Mouse (Mus musculus): ENCODE results near the gene Zfp334. TPM values are rescaled to one million over a fixed set of nuclear protein-coding genes. Genes with fewer than 3 reads are reported as not detected.
A peak's percentile ranks its signal among the peaks of the same experiment; 100 is the strongest.

Gene Zfp334
- polyA plus RNA-seq, 1 experiment from 2014 or later, result 6.8 TPM

DNA sequence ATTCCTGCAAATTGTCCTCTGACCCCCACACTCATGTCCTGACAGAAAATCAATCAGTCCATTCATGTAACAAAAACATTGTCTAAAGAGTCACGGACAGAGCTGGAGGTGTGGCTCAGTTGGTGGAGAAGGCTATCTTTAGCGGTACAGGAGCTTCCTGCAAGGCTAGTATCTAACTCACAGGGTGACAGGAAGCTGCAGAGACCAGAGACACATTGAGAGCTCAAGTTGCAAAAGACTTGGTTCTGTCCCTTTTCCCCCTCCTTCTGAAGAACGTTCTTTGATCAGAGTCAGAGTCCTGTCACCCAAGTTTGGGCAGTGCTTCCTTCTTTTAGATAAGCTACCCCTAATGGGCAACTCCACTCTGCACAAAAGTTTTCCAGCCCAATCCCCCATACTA is 58.4 kb downstream of the Zfp334 start:
- H3K27ac ChIP-seq (ENCODE audit: low read depth, low read length), result no peak overlapping the region
- H3K9ac ChIP-seq (ENCODE audit: low read depth, low read length), result no peak overlapping the region
- H3K4me2 ChIP-seq (ENCODE audit: low read length), result no peak overlapping the region
- H3K4me1 ChIP-seq (ENCODE audit: control insufficient read depth, insufficient read depth, low read depth, low read length), result peaks cover 18% of the 10 kb centered on the region
- no peaks in the 10 kb centered on the region for H3K36me3 ChIP-seq (ENCODE audit: control insufficient read depth, insufficient read depth, low read length)
- 40% methylated on average over 3 of the region's 3 CpGs for WGBS
- no peak overlapping the region for H3K4me3 ChIP-seq (ENCODE audit: low read length)
- no peak for ATAC-seq
- H3K9me3 ChIP-seq (ENCODE audit: control insufficient read depth, low read length), result no peaks in the 10 kb centered on the region
- 0 out of 2 replicates have a peak, but pooled peaks cover 2% of the 10 kb centered on the region for H3K27me3 ChIP-seq (replicated peaks; ENCODE audit: control insufficient read depth, insufficient read depth, low read length)

DNA sequence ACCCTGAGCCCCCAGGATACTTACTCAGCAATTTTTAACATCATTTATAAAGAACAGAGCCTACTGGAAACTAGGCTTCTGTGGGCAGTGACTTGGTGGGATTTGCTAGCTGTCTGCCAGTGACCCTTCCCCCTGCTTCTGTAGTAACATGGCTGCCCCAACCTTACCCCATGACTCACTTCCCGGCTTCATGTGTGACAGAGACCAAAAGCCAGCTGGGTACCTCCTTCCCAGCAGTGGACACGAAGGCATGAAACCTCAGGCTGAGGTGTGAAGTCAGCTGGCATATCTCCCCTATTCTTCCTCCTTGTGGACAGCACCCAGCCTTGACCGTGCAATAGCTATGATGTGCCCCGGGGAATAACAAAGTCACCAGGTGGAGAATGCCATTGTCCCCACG is 59.3 kb downstream of the Zfp334 start:
- WGBS, result 80% methylated on average over 5 of the region's 5 CpGs
- Histone ChIP-seq H3K4me3 (ENCODE audit: low read length) (no peak overlapping the region), H3K9ac (ENCODE audit: low read depth, low read length) (no peak overlapping the region), H3K27ac (ENCODE audit: low read depth, low read length) (no peak overlapping the region), H3K9me3 (ENCODE audit: control insufficient read depth, low read length) (no peaks in the 10 kb centered on the region), H3K4me1 (ENCODE audit: control insufficient read depth, insufficient read depth, low read depth, low read length) (peaks cover 27% of the 10 kb centered on the region), H3K27me3 (replicated peaks; ENCODE audit: control insufficient read depth, insufficient read depth, low read length) (0 out of 2 replicates have a peak, but pooled peaks cover 2% of the 10 kb centered on the region), H3K36me3 (ENCODE audit: control insufficient read depth, insufficient read depth, low read length) (no peaks in the 10 kb centered on the region), H3K4me2 (ENCODE audit: low read length) (no peak overlapping the region)
- no peak for ATAC-seq

DNA sequence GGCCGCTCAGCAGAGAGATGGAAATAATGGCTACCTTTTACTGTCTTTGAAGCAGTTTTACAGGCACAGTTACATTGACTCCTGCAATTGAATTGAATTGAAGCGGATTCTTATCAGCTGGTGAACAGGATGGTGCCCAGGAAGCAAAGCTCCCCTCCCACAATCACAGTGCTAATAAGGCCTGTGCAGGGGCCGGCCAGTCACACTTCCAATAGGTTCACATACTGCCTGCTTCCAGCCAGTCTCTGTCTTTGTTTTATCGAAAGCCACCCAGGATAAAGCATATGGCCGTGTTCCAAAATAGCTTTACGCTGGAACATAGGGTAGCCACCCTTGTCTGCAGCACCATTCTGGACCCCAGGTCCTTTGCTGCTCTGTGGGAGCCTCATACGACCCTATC is 60.7 kb downstream of the Zfp334 start:
- peak overlapping the region; percentile 61; the same call in 1 of the 2 replicates for H3K4me3 ChIP-seq (ENCODE audit: low read length)
- H3K9ac ChIP-seq (ENCODE audit: low read depth, low read length), result peak overlapping the region; percentile 77; the same call in 1 of the 2 replicates
- peak overlapping the region; percentile 95 for H3K4me2 ChIP-seq (ENCODE audit: low read length)
- H3K4me1 ChIP-seq (ENCODE audit: control insufficient read depth, insufficient read depth, low read depth, low read length), result peaks cover 33% of the 10 kb centered on the region
- no peak for ATAC-seq
- H3K27me3 ChIP-seq (replicated peaks; ENCODE audit: control insufficient read depth, insufficient read depth, low read length), result 0 out of 2 replicates have a peak, but pooled peaks cover 2% of the 10 kb centered on the region
- 29% methylated on average over 7 of the region's 7 CpGs for WGBS
- H3K9me3 ChIP-seq (ENCODE audit: control insufficient read depth, low read length), result no peaks in the 10 kb centered on the region
- H3K36me3 ChIP-seq (ENCODE audit: control insufficient read depth, insufficient read depth, low read length), result no peaks in the 10 kb centered on the region
- H3K27ac ChIP-seq (ENCODE audit: low read depth, low read length), result peak overlapping the region; percentile 91

DNA sequence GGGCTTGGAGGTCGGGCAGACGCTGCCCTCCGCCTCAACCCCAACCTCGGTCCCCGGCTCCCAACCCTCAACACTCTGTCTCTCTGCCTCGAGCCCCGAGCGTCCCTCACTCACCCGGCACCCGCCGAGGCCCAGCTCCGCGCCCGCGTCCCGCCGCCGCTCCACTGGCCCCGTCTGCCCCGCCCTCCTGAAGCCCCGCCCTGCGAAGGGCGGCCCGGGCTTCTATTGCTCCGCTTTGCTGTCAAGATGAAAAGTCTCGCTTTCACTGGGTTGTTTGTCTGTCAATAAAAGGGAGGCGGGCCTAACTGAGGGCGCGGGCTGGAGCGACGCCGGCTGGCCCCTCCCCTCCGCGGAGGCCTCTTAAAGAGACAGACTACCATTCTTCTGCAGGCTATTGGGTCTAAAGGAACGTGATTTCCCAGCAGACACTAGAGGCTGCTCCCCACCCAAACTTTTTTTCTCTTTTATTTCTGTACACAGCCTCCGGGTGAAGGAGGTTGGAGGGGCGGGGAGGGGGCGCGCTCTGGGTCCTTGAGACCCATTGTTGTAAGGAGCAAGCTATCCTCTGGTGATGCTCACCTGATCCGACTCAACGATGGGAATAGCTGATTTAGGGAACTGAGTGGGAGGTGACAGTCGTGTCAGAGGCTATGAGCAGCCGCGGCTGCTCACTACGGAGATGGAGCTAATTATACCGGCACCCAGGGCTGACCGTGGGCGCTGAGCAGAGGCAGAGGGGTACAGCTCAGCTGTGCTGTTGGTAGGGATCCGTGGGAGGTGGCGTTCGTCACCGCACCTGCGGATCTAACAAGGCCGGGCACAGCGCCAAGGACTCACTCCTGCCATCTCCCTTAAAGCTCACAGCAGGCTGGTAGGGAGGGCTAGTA is 61.5 kb downstream of the Zfp334 start, which contains the start of gene Elmo2:
Elmo2 (minus strand) TSS at position 176 of the 887 bp plus-strand sequence.
- 0% methylated on average over 53 of the region's 55 CpGs for WGBS
- peak within 1 kb of the TSS; percentile 90 for H3K4me3 ChIP-seq (ENCODE audit: low read length)
- peak; percentile 97 for ATAC-seq

DNA sequence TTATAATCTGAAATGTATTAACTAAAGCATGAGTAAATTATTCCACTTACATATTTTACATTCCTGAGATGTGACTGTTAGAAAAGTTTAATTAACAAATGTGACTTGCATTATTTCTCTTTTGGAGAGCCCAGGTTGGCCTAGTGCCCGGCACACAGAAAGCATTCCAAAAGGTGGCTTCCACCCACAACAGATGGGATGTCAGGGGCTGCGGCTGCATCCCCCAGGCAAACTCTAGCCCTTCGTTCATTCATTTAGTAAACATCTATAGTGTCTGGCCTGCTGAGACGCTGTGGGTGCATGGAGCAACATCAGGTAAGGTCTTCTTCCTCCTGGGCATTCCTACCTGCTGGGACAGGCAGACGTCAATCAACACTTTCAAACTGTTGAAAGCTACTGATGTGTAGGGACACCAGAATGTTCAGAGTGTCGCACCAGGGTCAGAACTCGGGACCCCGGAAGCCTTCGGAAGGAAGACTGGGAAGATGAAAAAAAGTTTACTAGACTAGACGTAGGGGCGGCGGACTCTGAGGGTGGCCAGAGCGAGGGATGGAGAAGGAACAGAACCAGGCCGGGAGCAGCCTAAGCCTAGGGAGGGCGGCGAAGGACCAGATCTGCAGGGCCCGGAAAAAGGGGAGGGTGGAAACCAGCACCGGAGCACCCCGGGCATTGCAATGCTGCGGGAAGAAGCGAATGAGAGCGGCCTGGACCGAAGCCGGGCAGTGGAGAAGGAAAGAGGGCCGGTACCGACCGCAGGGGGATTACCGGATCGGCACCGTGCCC is 62.3 kb downstream of the Zfp334 start:
- H3K36me3 ChIP-seq (ENCODE audit: control insufficient read depth, insufficient read depth, low read length), result no peaks in the 10 kb centered on the region
- H3K27me3 ChIP-seq (replicated peaks; ENCODE audit: control insufficient read depth, insufficient read depth, low read length), result 0 out of 2 replicates have a peak, but pooled peaks cover 2% of the 10 kb centered on the region
- ATAC-seq, result peak; percentile 23; the same call in 1 of the 2 replicates
- H3K4me2 ChIP-seq (ENCODE audit: low read length), result peak overlapping the region; percentile 90
- H3K27ac ChIP-seq (ENCODE audit: low read depth, low read length), result peak overlapping the region; percentile 77
- H3K4me1 ChIP-seq (ENCODE audit: control insufficient read depth, insufficient read depth, low read depth, low read length), result peaks cover 46% of the 10 kb centered on the region
- peak overlapping the region; percentile 90 for H3K4me3 ChIP-seq (ENCODE audit: low read length)
- no peaks in the 10 kb centered on the region for H3K9me3 ChIP-seq (ENCODE audit: control insufficient read depth, low read length)
- H3K9ac ChIP-seq (ENCODE audit: low read depth, low read length), result peak overlapping the region; percentile 90
- under 1% methylated on average over 29 of the region's 30 CpGs for WGBS

More for the DNA sequence above, 61.5 kb downstream of the Zfp334 start, which contains the start of gene Elmo2:
- Histone ChIP-seq H3K36me3 (ENCODE audit: control insufficient read depth, insufficient read depth, low read length) (no peaks in the 10 kb centered on the region), H3K4me2 (ENCODE audit: low read length) (peak within 1 kb of the TSS; percentile 95), H3K4me1 (ENCODE audit: control insufficient read depth, insufficient read depth, low read depth, low read length) (peaks cover 38% of the 10 kb centered on the region), H3K9me3 (ENCODE audit: control insufficient read depth, low read length) (no peaks in the 10 kb centered on the region), H3K27ac (ENCODE audit: low read depth, low read length) (peak within 1 kb of the TSS; percentile 91), H3K9ac (ENCODE audit: low read depth, low read length) (peak within 1 kb of the TSS; percentile 90), H3K27me3 (replicated peaks; ENCODE audit: control insufficient read depth, insufficient read depth, low read length) (0 out of 2 replicates have a peak, but pooled peaks cover 2% of the 10 kb centered on the region)

Other genes with a start within 250 kb of the Zfp334 start
- gene Cdh22, start 153.4 kb downstream of the Zfp334 start, polyA plus RNA-seq (2015; fragmentation: Nextera tagmentation; extraction: Ambion mirVana), result 11.0 and 13.1 TPM in 2 replicates
- gene Slc35c2, start 100.4 kb downstream of the Zfp334 start, polyA plus RNA-seq (2015; fragmentation: Nextera tagmentation; extraction: Ambion mirVana), result 73.4 and 79.6 TPM in 2 replicates
- 96.2 and 115 TPM in 2 replicates for gene Elmo2, start 61.8 kb downstream of the Zfp334 start, polyA plus RNA-seq (2015; fragmentation: Nextera tagmentation; extraction: Ambion mirVana)
- 4.5 and 5.5 TPM in 2 replicates for gene Zfp663, start 19.5 kb downstream of the Zfp334 start, polyA plus RNA-seq (2015; fragmentation: Nextera tagmentation; extraction: Ambion mirVana)
- 0.04 and 0.05 TPM in 2 replicates for gene Ocstamp, start 12.1 kb upstream of the Zfp334 start, polyA plus RNA-seq (2015; fragmentation: Nextera tagmentation; extraction: Ambion mirVana)
- 11.7 and 13.1 TPM in 2 replicates for gene Slc13a3, start 85.0 kb upstream of the Zfp334 start, polyA plus RNA-seq (2015; fragmentation: Nextera tagmentation; extraction: Ambion mirVana)
- 40.6 and 42.6 TPM in 2 replicates for gene Trp53rka, start 105.1 kb upstream of the Zfp334 start, polyA plus RNA-seq (2015; fragmentation: Nextera tagmentation; extraction: Ambion mirVana)
- gene Slc2a10, start 115.5 kb upstream of the Zfp334 start, polyA plus RNA-seq (2015; fragmentation: Nextera tagmentation; extraction: Ambion mirVana), result 3.0 and 3.3 TPM in 2 replicates
- gene Eya2, start 206.8 kb upstream of the Zfp334 start, polyA plus RNA-seq (2015; fragmentation: Nextera tagmentation; extraction: Ambion mirVana), result 8.1 and 12.1 TPM in 2 replicates

All from hindbrain, embryonic 16.5 days (tissue).